Mouse (Mus musculus) ES-Bruce4 (cell line): Measurements from ENCODE around the gene Insl6.

ENCODE experiments used
- CTCF ChIP-seq: IDR thresholded peaks from one replicate; pipeline ENCODE4 v1.8.1; 2011; ENCODE audit warnings: low read depth, low read length
- EP300 ChIP-seq: IDR thresholded peaks from 2 replicates; pipeline ENCODE4 v1.6.1; 2011; ENCODE audit warnings: low read depth, low read length; ENCODE audit not compliant: insufficient read depth

GRCm38 (mm10) chr19:29294756-29295155 is 30.4 kb downstream of the Insl6 start:
- TF ChIP-seq EP300 (no peak), CTCF (no peak)
